Mouse (Mus musculus) C2C12 (cell line): ENCODE measurements at regions not wholly inside any gene's neighbourhood (a gene's known extent, or its start where the extent isn't known, plus 50 kb on each side); places are given as distances from the start of the nearest gene placed in this dataset.

Source experiments
- H3K27me3 ChIP-seq: one replicate; pipeline ENCODE4 v1.6.1; 2011; ENCODE audit not compliant: control insufficient read depth, insufficient read depth, insufficient read length
- H3K36me3 ChIP-seq: one replicate; pipeline ENCODE4 v1.6.1; 2011; ENCODE audit not compliant: control insufficient read depth, insufficient read depth
- H3K4me3 ChIP-seq: one replicate; pipeline ENCODE4 v1.5.1; 2011; ENCODE audit warnings: mild to moderate bottlenecking, control low read depth; ENCODE audit not compliant: poor library complexity, insufficient read depth, severe bottlenecking
- H3K79me2 ChIP-seq: one replicate; pipeline ENCODE4 v1.6.1; 2011; ENCODE audit not compliant: control insufficient read depth, insufficient read depth
- H3K79me3 ChIP-seq: one replicate; pipeline ENCODE4 v1.6.1; 2011; ENCODE audit warnings: low read depth, control low read depth
- H3ac ChIP-seq: one replicate; pipeline ENCODE3; 2011; ENCODE audit warnings: low read depth; ENCODE audit not compliant: control insufficient read depth, insufficient read length
- CEBPB ChIP-seq: IDR thresholded peaks from one replicate; pipeline ENCODE4 v1.6.1; 2011; ENCODE audit warnings: low read depth, mild to moderate bottlenecking, control low read depth, moderate library complexity
- CTCF ChIP-seq: IDR thresholded peaks from one replicate; pipeline ENCODE4 v1.5.1; 2011; ENCODE audit not compliant: control insufficient read depth, insufficient read depth, insufficient read length
- FOSL1 ChIP-seq: IDR thresholded peaks from one replicate; pipeline ENCODE4 v1.8.0; 2011; ENCODE audit warnings: mild to moderate bottlenecking, low read length; ENCODE audit not compliant: poor library complexity, insufficient read depth, severe bottlenecking
- MAX ChIP-seq: IDR thresholded peaks from one replicate; pipeline ENCODE4 v1.6.1; 2011; ENCODE audit warnings: mild to moderate bottlenecking, control low read depth
- MYOD1 ChIP-seq: IDR thresholded peaks from one replicate; pipeline ENCODE4 v1.6.1; 2011; ENCODE audit warnings: low read depth; ENCODE audit not compliant: control insufficient read depth, insufficient read length
- MYOG ChIP-seq: IDR thresholded peaks from one replicate; pipeline ENCODE4 v1.6.1; 2011; ENCODE audit not compliant: control insufficient read depth, insufficient read length; ENCODE audit errors: extremely low read depth
- USF1 ChIP-seq: IDR thresholded peaks from one replicate; pipeline ENCODE4 v1.6.1; 2011; ENCODE audit warnings: low read depth, mild to moderate bottlenecking, control low read depth, moderate library complexity

- Histone ChIP-seq H3K79me2 (no peaks in the 10 kb centered on the region), H3K4me3 (no peak overlapping the region), H3K79me3 (no peaks in the 10 kb centered on the region), H3K27me3 (peaks cover 3% of the 10 kb centered on the region), H3K36me3 (no peaks in the 10 kb centered on the region), H3ac (no peak overlapping the region)
- TF ChIP-seq MYOD1 (no peak), CEBPB (no peak), FOSL1 (no peak), CTCF (no peak), MAX (no peak), MYOG (no peak), USF1 (no peak)
Observed at GRCm38 (mm10) chr3:101660176-101660575, 55.7 kb upstream of the Atp1a1 start.

GRCm38 (mm10) chr3:101657979-101658378 lies 53.5 kb upstream of the Atp1a1 start:
- no peaks in the 10 kb centered on the region for H3K79me3 ChIP-seq
- H3K27me3 ChIP-seq, result no peaks in the 10 kb centered on the region
- no peaks in the 10 kb centered on the region for H3K36me3 ChIP-seq
- no peak overlapping the region for H3K4me3 ChIP-seq
- H3K79me2 ChIP-seq, result no peaks in the 10 kb centered on the region
- H3ac ChIP-seq, result no peak overlapping the region
- TF ChIP-seq FOSL1 (no peak), USF1 (no peak), MYOG (no peak), CEBPB (no peak), MYOD1 (no peak), MAX (no peak), CTCF (no peak)

GRCm38 (mm10) chr3:101654720-101655119 lies 50.2 kb upstream of the Atp1a1 start:
- peaks cover 5% of the 10 kb centered on the region for H3K27me3 ChIP-seq
- no peaks in the 10 kb centered on the region for H3K36me3 ChIP-seq
- H3ac ChIP-seq, result no peak overlapping the region
- H3K79me3 ChIP-seq, result no peaks in the 10 kb centered on the region
- H3K79me2 ChIP-seq, result no peaks in the 10 kb centered on the region
- no peak overlapping the region for H3K4me3 ChIP-seq
- TF ChIP-seq MYOG, result no peak
- no peak for TF ChIP-seq CEBPB
- no peak for TF ChIP-seq MYOD1
- no peak for TF ChIP-seq FOSL1
- no peak for TF ChIP-seq MAX
- TF ChIP-seq USF1, result no peak
- TF ChIP-seq CTCF, result no peak
